ENCODE assay signal across 10 mouse cellular contexts in the genomic region with DNA sequence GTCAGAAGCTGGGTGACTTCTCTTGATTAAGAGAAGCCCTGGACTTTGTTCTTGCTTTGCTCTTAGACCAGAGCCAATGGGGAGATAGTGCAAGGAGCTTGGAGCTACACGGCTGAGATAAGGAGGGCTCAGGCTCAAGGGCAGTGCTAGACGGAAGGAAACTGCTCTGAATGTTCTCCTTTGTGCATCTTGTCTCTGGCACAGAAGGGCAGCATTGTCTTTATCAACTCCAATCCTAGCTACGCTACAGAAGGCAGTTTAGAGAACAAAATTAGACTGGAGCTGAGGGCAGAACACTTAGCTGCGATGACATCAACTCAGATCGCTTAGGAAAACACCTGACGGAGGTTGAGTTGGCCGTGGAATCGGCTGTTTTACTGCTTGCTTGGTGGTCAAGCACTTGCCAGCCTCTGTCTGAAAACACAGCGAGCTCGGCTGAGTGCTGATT. TPM values are rescaled to one million over a fixed set of nuclear protein-coding genes. Genes with fewer than 3 reads are reported as not detected.
DNase-seq lines count a peak whose midpoint lies in the region; ATAC-seq and TF ChIP-seq lines count a peak whose summit lies in the region.
"Had no signal": no experiment of that assay in that cellular context is flagged by ENCODE, and none has a peak within 500 bp of the region (broad histone marks: within the 10 kb centered on the region; RNA-seq: fewer than 3 reads in every experiment).

No protein-coding gene starts in this region.

- H3K27me3 ChIP-seq in forebrain, embryonic 16.5 days (replicated peaks; ENCODE audit: control insufficient read depth, insufficient read depth, low read length), result no peaks in the 10 kb centered on the region
- H3K27me3 ChIP-seq in forebrain, embryonic 12.5 days, result no peaks in the 10 kb centered on the region
- H3K27me3 ChIP-seq in midbrain, embryonic 14.5 days (ENCODE audit: control insufficient read depth, insufficient read depth, low read length), result no peaks in the 10 kb centered on the region
- no peaks in the 10 kb centered on the region for H3K27me3 ChIP-seq in midbrain, embryonic 10.5 days (ENCODE audit: low read depth, poor library complexity, severe bottlenecking)
- no peaks in the 10 kb centered on the region for H3K27me3 ChIP-seq in intestine, postnatal 0 days (replicated peaks; ENCODE audit: control insufficient read depth, insufficient read depth, low read length)
- no peaks in the 10 kb centered on the region for H3K27me3 ChIP-seq in testis, adult 2 months (ENCODE audit: control insufficient read depth, insufficient read depth, low read length)

- 87% methylated on average over 10 of the region's 10 CpGs for WGBS in forebrain, embryonic 16.5 days
- 88% methylated on average over 10 of the region's 10 CpGs for WGBS in forebrain, embryonic 12.5 days
- WGBS in midbrain, embryonic 14.5 days, result 89% methylated on average over 10 of the region's 10 CpGs
- WGBS in midbrain, embryonic 10.5 days, result 94% methylated on average over 10 of the region's 10 CpGs
- WGBS in intestine, postnatal 0 days, result 36% methylated on average over 10 of the region's 10 CpGs
- WGBS in lung, adult 2 months, result 64% methylated on average over 10 of the region's 10 CpGs

- ATAC-seq in forebrain, embryonic 16.5 days, result no peak
- no peak for ATAC-seq in forebrain, embryonic 12.5 days (ENCODE audit: low FRiP score)
- no peak for ATAC-seq in midbrain, embryonic 14.5 days (ENCODE audit: low FRiP score, low TSS enrichment)
- peak; percentile 91 for ATAC-seq in intestine, postnatal 0 days

- TF ChIP-seq POLR2A in testis, adult 2 months (IDR thresholded peaks at IDR 0.05; ENCODE audit: control insufficient read depth, low read depth, low read length), result peak; percentile 37; the same call in 1 of the 2 replicates
- no peak for TF ChIP-seq POLR2A in lung, adult 2 months (IDR thresholded peaks at IDR 0.05; ENCODE audit: borderline replicate concordance, extremely low read depth, low read depth, low read length)

- peak overlapping the region; percentile 4 for H3K4me2 ChIP-seq in forebrain, embryonic 16.5 days (ENCODE audit: low read length)
- no peak overlapping the region for H3K4me2 ChIP-seq in forebrain, embryonic 12.5 days
- peak overlapping the region; percentile 65 for H3K4me2 ChIP-seq in midbrain, embryonic 14.5 days (ENCODE audit: low read length)
- peak overlapping the region; percentile 74 for H3K4me2 ChIP-seq in intestine, postnatal 0 days (replicated peaks; ENCODE audit: low read depth)

- H3K4me1 ChIP-seq in forebrain, embryonic 16.5 days (replicated peaks; ENCODE audit: control insufficient read depth, insufficient read depth, low read length), result peaks cover 38% of the 10 kb centered on the region
- peaks cover 33% of the 10 kb centered on the region for H3K4me1 ChIP-seq in forebrain, embryonic 12.5 days
- peaks cover 22% of the 10 kb centered on the region for H3K4me1 ChIP-seq in midbrain, embryonic 14.5 days (ENCODE audit: control insufficient read depth, insufficient read depth, low read length)
- H3K4me1 ChIP-seq in midbrain, embryonic 10.5 days, result peaks cover 24% of the 10 kb centered on the region
- peaks cover 5% of the 10 kb centered on the region; the same call in 1 of the 2 replicates for H3K4me1 ChIP-seq in intestine, postnatal 0 days (replicated peaks; ENCODE audit: control insufficient read depth, insufficient read depth, low read length)
- peaks cover 2% of the 10 kb centered on the region for H3K4me1 ChIP-seq in testis, adult 2 months (ENCODE audit: control insufficient read depth, insufficient read depth, low read length)
- peaks cover 10% of the 10 kb centered on the region for H3K4me1 ChIP-seq in lung, adult 2 months (ENCODE audit: control insufficient read depth, insufficient read depth, low read length)

- H3K27ac ChIP-seq in forebrain, embryonic 16.5 days (ENCODE audit: low read length), result no peak overlapping the region
- H3K27ac ChIP-seq in forebrain, embryonic 12.5 days, result no peak overlapping the region
- no peak overlapping the region for H3K27ac ChIP-seq in midbrain, embryonic 14.5 days (replicated peaks; ENCODE audit: low read depth, low read length)
- H3K27ac ChIP-seq in midbrain, embryonic 10.5 days (replicated peaks), result no peak overlapping the region
- H3K27ac ChIP-seq in intestine, postnatal 0 days (ENCODE audit: low read depth, low read length), result peak overlapping the region; percentile 73
- peak overlapping the region; percentile 59 for H3K27ac ChIP-seq in testis, adult 2 months (ENCODE audit: control insufficient read depth, insufficient read depth, low read depth, low read length)

- H3K4me3 ChIP-seq in forebrain, embryonic 16.5 days (replicated peaks; ENCODE audit: low read length), result no peak overlapping the region
- H3K4me3 ChIP-seq in forebrain, embryonic 12.5 days (replicated peaks), result no peak overlapping the region
- 0 out of 2 replicates have a peak overlapping the region, but pooled peaks have one; percentile 6 for H3K4me3 ChIP-seq in midbrain, embryonic 14.5 days (replicated peaks; ENCODE audit: low read depth, low read length)
- H3K4me3 ChIP-seq in midbrain, embryonic 10.5 days, result no peak overlapping the region
- 0 out of 2 replicates have a peak overlapping the region, but pooled peaks have one; percentile 2 for H3K4me3 ChIP-seq in intestine, postnatal 0 days (ENCODE audit: low read depth, low read length)
- no peak overlapping the region for H3K4me3 ChIP-seq in testis, adult 2 months (ENCODE audit: control insufficient read depth, low read depth, low read length)
- H3K4me3 ChIP-seq in lung, adult 2 months (replicated peaks; ENCODE audit: extremely low read depth, low read depth, low read length), result no peak overlapping the region

- DNase-seq in midbrain, embryonic 14.5 days, result no peak
- DNase-seq in midbrain, embryonic 10.5 days (ENCODE audit: low spot score), result no peak
- no peak for DNase-seq in layer of hippocampus, adult 9-10 months (ENCODE audit: low spot score)
- no peak for DNase-seq in lung, adult 2 months
- DNase-seq: embryo, embryonic 11 days; gastrocnemius, postnatal 25 days had no signal

- no peaks in the 10 kb centered on the region for H3K36me3 ChIP-seq in forebrain, embryonic 16.5 days (ENCODE audit: control insufficient read depth, insufficient read depth)
- no peaks in the 10 kb centered on the region for H3K36me3 ChIP-seq in forebrain, embryonic 12.5 days (replicated peaks)
- no peaks in the 10 kb centered on the region for H3K36me3 ChIP-seq in midbrain, embryonic 14.5 days (ENCODE audit: control insufficient read depth, insufficient read depth, low read length)
- peaks cover 20% of the 10 kb centered on the region for H3K36me3 ChIP-seq in midbrain, embryonic 10.5 days
- H3K36me3 ChIP-seq in intestine, postnatal 0 days (ENCODE audit: control insufficient read depth, insufficient read depth), result no peaks in the 10 kb centered on the region
- no peaks in the 10 kb centered on the region for H3K36me3 ChIP-seq in testis, adult 2 months (ENCODE audit: control insufficient read depth, insufficient read depth, low read length)

- no peak overlapping the region for H3K9ac ChIP-seq in forebrain, embryonic 16.5 days (replicated peaks; ENCODE audit: low read depth, low read length)
- no peak overlapping the region for H3K9ac ChIP-seq in forebrain, embryonic 12.5 days
- H3K9ac ChIP-seq in midbrain, embryonic 14.5 days (replicated peaks; ENCODE audit: low read length), result no peak overlapping the region
- 0 out of 2 replicates have a peak overlapping the region, but pooled peaks have one; percentile 26 for H3K9ac ChIP-seq in intestine, postnatal 0 days (ENCODE audit: low read depth, low read length)

- TF ChIP-seq CTCF in intestine, postnatal 0 days (IDR thresholded peaks at IDR 0.05; ENCODE audit: low read depth), result no peak
- no peak for TF ChIP-seq CTCF in testis, adult 2 months (IDR thresholded peaks at IDR 0.05; ENCODE audit: control insufficient read depth, insufficient read depth, insufficient replicate concordance, low read depth, low read length)
- TF ChIP-seq CTCF in lung, adult 2 months (IDR thresholded peaks at IDR 0.05; ENCODE audit: insufficient read depth, low read length), result no peak

- H3K9me3 ChIP-seq in forebrain, embryonic 16.5 days (ENCODE audit: control insufficient read depth, low read length), result no peaks in the 10 kb centered on the region
- H3K9me3 ChIP-seq in forebrain, embryonic 12.5 days, result no peaks in the 10 kb centered on the region
- no peaks in the 10 kb centered on the region for H3K9me3 ChIP-seq in midbrain, embryonic 14.5 days (ENCODE audit: control insufficient read depth, low read length)
- no peaks in the 10 kb centered on the region for H3K9me3 ChIP-seq in midbrain, embryonic 10.5 days (replicated peaks)
- H3K9me3 ChIP-seq in intestine, postnatal 0 days (ENCODE audit: control insufficient read depth), result no peaks in the 10 kb centered on the region

RNA-seq across cellular contexts. Expression of gene Trim32, which starts 2.4 kb away (rescaled TPM):
- 166 and 181 TPM in 2 replicates for polyA plus RNA-seq in forebrain, embryonic 16.5 days (2015; fragmentation: Nextera tagmentation; extraction: Ambion mirVana)
- 74.1 and 86.1 TPM in 2 replicates for polyA plus RNA-seq in forebrain, embryonic 12.5 days (2016; fragmentation: Nextera tagmentation; extraction: Ambion mirVana)
- polyA plus RNA-seq in midbrain, embryonic 14.5 days (2014; fragmentation: Nextera tagmentation; extraction: Ambion mirVana), result 159 and 186 TPM in 2 replicates
- polyA plus RNA-seq in midbrain, embryonic 10.5 days (2016; fragmentation: Nextera tagmentation; extraction: Ambion mirVana), result 66.5 and 71.5 TPM in 2 replicates
- 17.3 and 19.8 TPM in 2 replicates for polyA plus RNA-seq in intestine, postnatal 0 days (2015; fragmentation: Nextera tagmentation; extraction: Ambion mirVana)
- 9.8 and 10.0 TPM in 2 replicates for polyA plus RNA-seq in testis, adult 2 months (2012; rRNA removed)
- 19.3 and 21.8 TPM in 2 replicates for polyA plus RNA-seq in lung, adult 2 months (2012; rRNA removed)

Comparison
In these comparisons a context has a peak if more than half of its experiments do, and no peak if none do; other contexts are left out.
1. H3K4me3 ChIP-seq: peak in midbrain, embryonic 14.5 days (single experiment) and intestine, postnatal 0 days (single experiment); none in forebrain, embryonic 16.5 days (single experiment), forebrain, embryonic 12.5 days (single experiment), midbrain, embryonic 10.5 days (single experiment), testis, adult 2 months (single experiment) and lung, adult 2 months (single experiment).
2. H3K27ac ChIP-seq: peak in intestine, postnatal 0 days (single experiment) and testis, adult 2 months (single experiment); none in forebrain, embryonic 16.5 days (single experiment), forebrain, embryonic 12.5 days (single experiment), midbrain, embryonic 14.5 days (single experiment) and midbrain, embryonic 10.5 days (single experiment).